Mouse (Mus musculus) adrenal gland, adult 18-20 months (tissue): ENCODE measurements around the gene Csnk1g1. TPM values are rescaled to one million over a fixed set of nuclear protein-coding genes. Genes with fewer than 3 reads are reported as not detected.

Experiments used
- DNase-seq, 2 experiments: peaks; one replicate each; pipeline ENCODE4 v3.0.0; 2021 to 2022; ENCODE audit warnings: low spot score in 2 of 2
- total RNA-seq, 2 experiments: library from RNA; stranded (reverse); gene quantifications; 1 replicate in 1 of 2; 2 replicates in 1 of 2; pipeline ENCODE4 v1.2.3; 2021

Gene Csnk1g1
- total RNA-seq, 2 experiments from 2014 or later = 13.7 to 14.4 TPM

DNA sequence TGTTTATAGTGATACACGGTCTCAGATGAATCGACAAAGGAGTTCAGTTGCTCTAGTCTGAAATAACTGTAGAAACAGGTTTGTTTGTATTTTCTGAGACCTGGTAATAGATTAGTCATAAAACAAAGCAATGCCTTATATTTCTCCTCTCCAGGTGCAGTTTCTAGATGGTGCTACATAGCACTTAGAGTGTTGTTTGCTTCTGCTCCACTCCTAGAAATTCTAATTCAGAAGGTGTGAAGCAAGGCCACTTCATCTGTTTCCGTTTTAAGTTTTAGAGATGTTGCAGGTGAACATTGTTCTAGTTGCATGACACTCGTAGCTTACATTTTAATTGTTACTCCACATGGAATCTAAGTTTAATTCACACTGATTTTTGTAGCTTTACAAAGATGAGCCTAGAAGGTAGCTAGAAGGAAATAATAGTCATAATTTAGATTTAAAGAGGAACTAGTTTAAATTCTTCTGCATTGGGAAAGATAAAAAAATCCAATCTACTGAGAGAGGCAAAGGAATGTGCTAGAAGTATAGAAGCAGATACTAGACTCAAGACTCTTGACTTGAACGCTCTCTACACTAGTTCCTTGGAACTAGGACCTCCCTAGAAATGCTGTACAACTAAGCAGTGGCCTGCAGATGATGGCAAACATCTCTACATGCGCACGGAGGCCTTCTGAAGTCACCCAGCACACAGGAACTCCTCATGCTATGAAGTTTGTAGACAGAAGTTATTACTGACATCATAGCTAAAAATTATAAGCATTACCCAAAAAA is 87.1 kb downstream of the Csnk1g1 start:
- no peak for DNase-seq

DNA sequence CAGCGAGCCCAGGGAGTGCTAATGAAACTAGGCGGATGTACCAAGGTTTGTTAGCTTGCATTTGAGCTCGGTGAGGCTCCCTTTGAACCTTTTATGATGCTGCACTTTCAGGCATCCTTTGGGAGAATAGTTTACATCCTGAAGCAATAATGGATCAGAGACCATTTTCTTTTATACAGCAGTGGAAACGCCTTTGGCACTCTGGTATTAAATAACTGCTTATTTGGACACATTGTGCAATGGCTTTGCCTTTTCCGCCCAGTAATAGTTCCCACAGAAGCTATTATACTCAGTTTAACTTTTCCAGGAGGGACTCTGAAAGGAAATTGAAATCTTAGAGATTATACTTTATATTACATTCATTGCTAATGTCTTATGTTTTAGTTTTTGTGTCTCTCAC is 90.2 kb downstream of the Csnk1g1 start:
- no peak for DNase-seq

DNA sequence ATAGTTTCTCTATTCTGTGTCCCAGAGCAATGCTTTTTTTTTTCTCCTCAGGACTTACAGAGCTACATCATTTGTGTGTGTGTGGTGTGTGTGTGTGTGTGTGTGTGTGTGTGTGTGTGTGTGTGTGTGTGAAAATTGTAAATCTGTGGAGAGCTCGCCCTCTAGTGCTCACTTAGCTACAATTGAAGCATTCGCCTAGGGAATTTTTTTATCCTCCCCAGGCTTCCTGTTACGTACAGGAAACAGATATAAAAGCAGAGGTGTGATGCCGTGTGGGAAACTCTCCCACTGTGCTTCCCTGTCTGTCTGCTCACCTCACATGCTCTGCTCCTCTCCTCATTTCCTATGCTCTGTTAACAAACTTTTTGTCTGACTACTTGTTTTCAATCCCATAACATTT is 95.7 kb downstream of the Csnk1g1 start:
- DNase-seq = peak in 1 of 2 experiments; percentile 8

DNA sequence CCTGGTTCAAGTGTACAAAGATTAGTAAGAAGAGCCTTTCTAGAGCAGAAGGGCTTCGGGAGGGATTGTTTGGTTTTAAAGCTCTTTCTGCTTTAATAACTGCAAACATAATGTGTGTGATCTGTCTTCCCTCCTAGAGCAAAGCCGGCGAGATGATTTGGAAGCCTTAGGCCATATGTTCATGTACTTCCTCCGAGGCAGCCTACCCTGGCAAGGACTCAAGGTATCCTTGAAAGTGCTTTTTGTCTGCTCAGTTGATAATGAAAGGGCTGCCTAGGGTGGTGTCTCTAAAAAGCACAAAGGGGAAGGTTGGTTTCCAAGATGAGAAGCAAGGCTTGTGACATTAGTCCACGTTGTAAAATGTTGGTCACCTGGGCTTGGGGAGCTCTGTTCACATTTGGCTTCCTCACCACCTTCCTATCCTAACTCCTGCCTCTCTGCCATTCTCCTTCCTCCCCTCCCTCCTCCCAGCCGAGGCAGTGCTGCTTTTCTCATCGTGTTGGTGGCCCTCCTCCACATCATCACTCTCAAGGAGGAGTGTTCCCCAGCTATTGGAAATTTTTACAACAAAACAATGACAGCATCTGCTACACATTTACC is 99.0 kb downstream of the Csnk1g1 start:
- no peak for DNase-seq

DNA sequence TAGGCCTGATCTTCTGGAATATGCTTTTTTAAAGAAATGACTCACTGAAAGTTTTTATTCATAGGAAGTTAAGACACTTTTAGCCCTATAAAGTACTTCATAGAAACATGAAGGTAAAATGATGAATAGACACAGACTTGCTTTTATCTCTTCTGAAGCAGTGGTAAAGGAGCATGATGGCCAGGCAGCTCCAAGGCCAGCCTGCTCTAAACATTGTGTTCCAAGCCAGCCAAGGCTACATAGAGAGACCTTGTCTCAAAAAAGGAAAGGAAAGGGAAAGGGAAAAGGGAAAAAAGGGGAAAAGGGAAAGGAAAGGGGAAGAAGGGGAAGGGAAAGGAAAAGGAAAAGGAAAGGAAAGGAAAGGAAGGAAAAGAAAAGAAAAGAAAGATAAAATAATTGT is 111.9 kb downstream of the Csnk1g1 start:
- no peak for DNase-seq

DNA sequence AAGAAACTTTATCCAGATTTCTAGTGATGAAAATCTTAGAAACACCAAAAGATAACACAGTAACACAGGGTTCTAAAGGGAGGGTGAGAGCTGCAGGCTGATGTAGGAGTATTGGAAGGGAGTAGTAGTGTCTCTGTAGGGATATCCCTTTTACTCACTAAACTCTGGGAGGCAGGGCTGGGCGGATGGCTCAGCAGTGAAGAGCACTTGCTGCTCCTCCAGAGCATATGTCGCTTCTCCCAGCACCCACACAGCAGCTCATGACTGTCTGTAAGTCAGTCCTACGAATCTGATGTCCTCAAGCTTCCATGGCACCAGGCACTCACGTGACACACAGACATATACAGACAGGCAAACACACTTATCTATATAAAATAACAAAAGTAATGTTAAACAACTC is 129.4 kb downstream of the Csnk1g1 start:
- DNase-seq = no peak

DNA sequence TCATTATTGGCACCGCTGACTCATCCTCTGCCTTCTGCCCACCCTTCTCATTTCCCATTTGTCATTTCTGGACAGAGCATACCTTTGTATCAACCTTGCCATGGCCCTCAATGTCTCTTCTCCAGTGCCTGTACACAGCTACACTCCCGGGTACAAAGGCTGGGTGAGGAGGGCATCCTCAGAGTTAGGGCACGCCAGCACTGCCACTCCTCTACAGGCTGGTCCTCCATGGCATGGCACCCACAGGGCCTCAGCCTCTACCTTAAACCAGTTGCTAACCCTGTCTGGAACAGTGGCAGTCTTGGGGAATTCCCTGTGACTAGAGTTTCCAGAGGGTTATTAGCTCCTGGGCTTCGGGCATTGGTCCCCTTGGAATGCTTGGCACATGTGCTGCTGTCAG is 129.9 kb downstream of the Csnk1g1 start:
- DNase-seq = no peak

DNA sequence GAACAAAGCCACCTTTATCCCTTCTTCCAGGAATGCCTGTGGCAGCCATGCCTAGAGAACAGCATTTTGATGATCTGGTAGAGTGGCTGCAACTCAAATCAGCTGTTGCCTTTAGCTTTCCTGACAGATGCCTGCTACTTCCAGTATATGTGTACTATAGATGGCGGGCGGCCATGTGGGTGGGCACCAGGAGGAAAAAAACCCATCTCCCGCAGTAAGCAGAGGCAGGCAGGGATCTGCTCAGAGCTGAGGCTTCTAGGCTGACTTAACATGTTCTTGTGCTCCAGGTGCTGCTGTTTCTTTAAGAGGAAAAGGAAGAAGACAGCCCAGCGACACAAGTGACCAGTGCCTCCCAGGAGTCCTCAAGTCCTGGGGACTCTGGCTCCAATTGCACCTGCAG is 130.6 kb downstream of the Csnk1g1 start:
- DNase-seq = no peak

DNA sequence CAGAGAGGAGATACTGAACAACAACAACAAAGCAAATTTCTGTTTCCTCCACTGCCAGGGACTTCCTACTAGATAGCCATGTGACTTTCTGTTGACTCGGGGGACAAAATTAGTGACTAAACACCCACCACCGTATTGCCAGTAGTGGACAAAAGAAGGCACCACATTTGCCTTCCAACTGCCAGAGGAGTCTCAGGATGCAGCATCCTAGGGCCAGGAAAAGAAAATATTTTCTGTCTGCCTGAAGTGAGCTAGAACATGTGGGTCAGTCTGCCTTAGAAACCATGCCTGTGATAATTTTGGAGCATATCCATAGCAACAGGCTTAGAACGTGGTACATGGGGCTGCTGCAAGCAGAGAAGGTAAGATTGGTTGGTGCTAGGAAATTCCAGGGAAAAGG is 132.1 kb downstream of the Csnk1g1 start:
- DNase-seq = no peak

DNA sequence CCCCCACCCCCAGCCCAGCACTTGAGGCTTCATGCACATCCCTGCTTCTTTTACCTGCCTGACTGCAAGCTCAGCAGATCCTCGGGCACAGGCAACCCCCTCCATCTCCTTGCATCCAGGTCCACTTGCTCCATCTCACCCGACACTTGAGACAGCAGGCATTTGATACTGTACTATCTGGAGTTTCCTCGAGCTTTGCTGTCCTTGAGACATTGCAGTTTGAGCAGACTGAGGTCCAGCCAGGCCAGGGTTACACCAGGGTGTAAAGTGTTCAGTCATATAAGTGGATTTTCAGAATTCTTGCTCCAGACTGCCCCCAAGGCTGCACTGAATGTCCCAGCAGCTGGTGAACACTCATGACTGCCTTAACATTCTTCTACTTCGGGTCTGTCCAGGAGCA is 133.6 kb downstream of the Csnk1g1 start:
- no peak for DNase-seq

DNA sequence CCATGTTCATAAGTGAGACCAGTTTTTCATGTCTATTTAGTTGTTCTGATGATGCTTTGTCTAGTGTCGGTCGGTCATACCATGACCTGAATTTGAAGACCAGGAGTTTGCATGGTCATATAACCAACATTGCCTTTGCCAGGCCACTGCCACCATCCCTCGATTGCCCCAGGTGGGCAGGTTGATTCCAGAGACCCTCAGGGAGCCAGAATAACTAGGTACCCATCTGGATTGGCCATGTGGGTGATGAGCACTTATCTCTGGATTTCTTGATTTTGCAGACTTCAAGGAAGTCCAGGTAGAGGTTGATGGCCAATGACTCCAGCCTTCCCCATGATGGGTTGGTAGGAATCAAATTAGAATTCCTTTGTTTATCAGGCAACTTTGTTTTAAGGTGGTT is 134.5 kb downstream of the Csnk1g1 start:
- no peak for DNase-seq

DNA sequence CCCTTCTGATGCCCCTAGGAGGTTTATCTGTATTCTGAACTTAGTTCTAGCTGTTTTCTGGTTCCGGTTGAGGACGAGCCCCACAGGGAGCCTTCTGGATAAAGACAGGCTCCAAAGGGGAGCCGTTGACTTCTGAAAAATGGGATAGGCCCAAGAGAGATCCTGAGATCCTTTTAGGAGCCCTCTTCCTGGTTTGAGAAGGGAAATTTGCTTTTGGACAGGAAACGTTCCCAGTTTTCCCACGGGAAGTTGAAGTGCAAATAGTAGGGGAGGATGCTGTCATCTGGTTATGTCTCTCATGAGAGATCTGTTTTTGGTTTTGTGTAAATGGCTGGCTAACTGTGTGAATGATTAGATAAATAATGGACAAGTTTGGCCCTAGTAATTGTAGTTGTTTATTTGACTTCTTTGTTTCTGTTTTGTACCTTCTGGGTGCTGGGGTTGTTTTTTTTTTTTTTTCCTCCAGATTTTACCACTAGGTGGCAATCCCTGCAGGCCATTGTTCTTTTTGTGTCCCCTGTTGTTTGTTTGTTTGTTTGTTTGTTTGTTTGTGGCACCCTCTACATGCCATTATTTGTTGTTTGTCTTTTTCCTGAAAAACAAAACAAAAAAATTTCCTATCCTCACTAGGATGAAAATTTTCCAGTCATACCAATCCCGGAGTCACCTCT is 141.3 kb downstream of the Csnk1g1 start:
- DNase-seq = no peak

DNA sequence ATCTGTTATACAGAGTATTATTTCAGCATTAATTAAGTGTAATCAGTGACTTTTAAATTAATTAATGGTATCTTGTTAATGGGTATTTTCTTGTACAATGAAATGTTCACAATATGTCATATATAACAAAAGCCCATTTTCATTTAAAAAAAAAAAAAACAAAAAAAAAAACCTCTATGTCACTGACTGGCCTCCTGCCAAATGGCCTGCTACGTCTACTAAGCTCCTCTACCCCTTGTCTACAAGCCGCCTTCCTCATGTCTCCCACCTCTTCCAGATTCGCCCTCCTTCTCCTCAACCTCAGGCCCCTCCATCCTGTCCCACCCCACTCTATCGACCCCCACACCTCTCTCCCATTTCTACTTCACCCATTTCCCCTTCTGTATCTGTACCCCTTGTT is 142.8 kb downstream of the Csnk1g1 start:
- no peak for DNase-seq

DNA sequence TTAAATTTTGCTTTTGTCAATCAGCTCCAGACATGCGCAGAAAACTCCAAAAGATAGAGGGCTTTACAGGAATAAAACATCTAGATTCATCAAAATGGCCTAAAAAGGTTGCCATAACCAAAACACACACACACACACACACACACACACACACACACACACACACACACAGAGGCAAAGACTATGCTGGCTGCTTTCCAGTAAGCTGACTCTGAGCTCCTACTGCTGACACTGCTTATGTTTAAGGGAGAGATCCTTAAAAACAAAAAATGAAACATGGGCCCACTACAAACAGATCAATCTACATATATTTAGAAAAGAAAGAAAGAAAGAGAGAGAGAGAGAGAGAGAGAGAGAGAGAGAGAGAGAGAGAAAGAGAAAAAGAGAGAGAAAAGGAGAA is 144.0 kb downstream of the Csnk1g1 start:
- DNase-seq = no peak

DNA sequence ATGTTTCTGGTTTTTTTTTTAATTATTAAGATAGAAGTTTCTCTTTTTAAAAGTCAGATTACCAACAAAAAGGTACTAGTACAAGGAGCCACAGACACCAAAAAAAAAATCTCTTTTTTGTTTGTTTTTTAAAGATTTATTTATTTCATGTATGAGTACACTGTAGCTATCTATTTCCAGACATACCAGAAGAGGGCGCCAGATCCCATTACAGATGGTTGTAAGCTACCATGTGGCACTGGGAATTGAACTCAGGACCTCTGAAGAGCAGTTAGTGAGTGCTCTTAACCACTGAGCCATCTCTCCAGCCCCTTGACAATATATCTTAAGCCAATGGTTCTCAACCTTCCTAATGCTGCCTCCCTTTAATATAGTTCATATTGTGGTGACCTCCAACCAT is 144.9 kb downstream of the Csnk1g1 start:
- no peak for DNase-seq

DNA sequence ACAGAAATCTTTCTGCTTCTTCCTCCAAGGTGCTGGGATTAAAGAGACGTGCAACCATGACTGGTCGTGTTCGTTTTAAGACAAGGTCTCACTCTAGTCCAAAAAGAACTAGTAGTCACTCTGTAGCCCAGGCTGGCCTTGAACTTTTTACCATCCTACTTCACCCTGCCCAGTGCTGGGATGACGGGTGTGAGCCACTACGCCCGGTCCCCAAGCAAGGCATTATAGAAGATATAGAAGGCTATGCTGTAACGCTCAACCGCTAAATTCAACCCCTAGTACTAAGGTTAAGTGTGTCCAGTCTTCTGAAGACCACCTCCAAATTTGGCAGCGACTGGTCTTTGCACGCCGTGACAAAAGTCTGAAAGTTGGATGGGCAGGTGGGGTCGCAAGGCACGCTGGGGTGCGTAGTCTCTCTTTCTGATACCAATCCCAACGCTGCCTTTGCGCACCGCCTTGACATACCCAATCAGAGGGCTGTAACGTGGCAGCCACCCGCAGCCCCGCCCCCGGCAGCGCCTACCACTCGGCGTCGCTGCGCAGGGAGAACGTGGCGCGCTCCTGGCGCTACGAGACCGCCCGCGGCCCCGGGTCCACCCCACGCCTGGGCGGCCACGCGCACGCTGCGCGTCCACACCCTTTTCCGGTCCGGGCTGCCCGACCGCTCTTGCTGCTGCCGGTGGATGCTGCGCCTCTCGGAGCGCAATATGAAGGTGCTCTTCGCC is 151.0 kb downstream of the Csnk1g1 start, which contains the start of gene Ppib:
TSS of gene Ppib (plus strand) at position 640 of the 725 bp plus-strand sequence.
- peak; percentile 96 for DNase-seq

DNA sequence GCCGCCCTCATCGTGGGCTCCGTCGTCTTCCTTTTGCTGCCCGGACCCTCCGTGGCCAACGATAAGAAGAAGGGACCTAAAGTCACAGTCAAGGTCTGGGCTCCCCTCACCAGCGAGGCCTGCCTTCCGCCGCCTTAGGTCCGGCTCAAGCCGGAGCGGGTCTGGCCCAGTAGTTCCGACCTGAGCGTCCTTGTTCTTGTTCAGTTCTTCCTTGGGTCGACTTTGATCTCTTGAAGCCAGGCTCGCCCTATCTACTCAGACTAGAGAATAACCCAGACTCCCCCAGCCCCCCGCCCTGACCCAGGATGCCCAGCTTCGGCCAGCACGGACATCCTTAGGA is 151.6 kb downstream of the Csnk1g1 start:
- no peak for DNase-seq

DNA sequence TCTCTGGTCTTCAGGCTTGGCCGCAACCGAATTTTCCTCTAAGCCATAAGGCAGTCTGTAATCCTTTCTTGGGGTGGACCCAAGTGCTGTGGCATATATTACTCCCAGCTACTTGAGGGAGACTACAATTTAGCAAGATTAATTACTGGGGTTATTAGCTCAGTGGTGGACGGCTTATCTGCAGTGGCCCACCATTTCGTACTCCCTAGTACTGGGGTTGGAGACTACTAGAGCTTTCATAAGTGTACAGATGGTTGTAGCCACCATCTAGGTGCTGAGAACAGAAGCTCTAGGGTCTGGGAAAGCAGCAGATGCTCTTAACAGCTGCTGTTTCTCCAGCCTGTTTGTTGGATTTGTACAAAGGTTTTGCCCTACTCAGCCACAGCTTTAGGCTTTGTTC is 152.3 kb downstream of the Csnk1g1 start:
- DNase-seq = no peak

DNA sequence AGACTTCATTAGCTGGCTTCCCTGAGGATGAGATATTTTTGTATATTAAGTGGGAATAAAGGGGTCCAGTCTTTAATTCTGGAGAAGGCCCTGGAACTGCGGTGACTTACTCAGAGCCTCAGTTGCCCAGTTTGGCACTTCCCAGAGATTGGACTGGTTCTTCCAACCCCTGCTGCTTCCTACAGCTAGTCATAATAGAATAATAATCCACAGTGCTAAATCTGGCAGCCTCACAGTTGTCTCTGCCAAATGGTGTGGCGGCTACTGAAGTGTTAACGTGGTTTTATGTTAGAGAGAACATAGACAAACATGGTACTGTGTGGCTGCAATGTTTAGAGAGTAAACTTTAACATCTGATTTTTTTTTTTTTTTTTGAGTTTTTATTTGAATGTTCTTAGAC is 152.9 kb downstream of the Csnk1g1 start:
- no peak for DNase-seq

DNA sequence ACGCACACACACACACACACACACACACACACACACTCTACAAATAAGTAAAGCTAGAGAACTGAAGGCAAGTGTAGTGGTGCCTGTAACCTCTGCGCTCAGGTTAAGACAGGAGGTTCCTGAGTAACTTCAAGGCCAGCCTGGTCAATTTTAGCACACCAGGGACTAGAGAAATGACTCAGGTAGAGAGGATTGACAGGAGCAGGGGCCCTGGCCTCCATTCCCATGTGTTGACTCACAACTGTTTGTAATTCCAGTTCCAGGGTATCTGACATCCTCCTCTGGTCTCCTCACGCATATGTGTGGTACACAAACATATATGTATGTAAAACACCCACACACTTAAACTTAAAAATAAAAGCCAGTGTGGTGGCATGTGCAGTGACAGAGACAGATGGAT is 154.7 kb downstream of the Csnk1g1 start:
- no peak for DNase-seq

DNA sequence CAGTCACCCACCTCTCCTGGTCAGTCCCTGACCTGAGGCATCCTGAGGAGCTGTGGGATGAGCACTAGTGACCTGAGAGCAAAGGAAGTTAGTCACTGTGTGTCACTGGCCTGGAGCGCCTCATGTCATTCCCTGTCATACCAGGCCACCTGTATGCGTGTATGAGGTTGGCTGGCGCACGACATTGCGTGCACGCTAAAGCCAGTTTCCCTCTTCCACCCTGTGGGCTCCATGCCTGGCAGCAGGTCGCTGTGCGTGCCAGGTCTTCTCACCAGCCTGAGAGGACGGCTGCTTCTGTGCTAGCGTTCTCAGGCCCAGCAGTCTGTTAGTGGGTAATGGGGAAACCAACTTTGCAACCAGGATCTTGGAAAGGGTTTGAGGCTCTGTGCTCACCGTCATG is 155.6 kb downstream of the Csnk1g1 start:
- DNase-seq = no peak

DNA sequence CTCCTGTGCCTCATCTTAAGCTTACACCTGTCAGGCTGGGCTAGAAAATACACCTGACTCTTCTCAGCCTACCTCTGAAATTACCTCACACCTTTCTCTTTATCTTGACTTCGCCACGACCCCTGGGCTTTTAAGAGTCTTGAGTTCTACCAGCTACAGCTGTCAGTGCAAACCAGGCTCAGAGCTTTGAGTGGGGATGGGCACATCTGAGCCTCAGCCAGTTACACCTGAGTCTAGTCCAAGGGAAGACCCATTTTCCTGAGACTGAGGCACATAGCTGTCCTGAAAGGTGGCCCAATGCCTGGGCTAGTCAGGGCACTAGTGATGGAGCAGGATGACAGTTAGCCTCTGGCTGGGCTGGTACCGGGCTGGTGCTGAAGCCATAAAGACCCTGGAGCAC is 158.1 kb downstream of the Csnk1g1 start:
- DNase-seq = no peak
